Mouse (Mus musculus) heart, adult 2 months (tissue): Measurements from ENCODE around the gene Gm20662.

Experiments
- EP300 ChIP-seq: fragments of 200-500 bp; IDR thresholded peaks from 2 replicates; pipeline ENCODE4 v1.6.1; 2011; ENCODE audit warnings: low read depth, low read length, control low read depth; ENCODE audit not compliant: insufficient read depth
- POLR2A ChIP-seq: fragments of 200-500 bp; IDR thresholded peaks from 2 replicates; pipeline ENCODE4 v1.6.1; 2011; ENCODE audit warnings: mild to moderate bottlenecking, low read depth, low read length, control low read depth; ENCODE audit not compliant: insufficient read depth

DNA sequence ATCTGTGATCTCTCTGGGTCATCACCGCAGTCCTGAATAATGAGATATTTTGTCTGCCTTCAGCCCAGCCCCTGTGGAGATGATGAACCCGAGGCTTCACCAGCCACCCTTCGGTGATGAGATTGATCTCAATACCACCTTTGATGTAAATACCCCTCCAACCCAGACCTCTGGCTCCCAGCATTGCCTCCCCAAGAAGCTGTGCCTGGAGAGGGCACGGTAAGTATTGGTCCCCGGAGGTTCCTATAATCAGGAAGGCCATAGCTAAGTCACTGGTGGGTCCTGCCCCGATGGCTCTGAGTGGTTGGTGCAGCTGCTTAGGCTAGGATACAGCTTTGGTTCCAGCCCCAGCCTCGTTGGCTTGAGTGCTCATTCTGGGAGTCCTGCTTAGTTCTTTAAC is 27.6 kb upstream of the Gm20662 start:
- TF ChIP-seq POLR2A (no peak), EP300 (no peak)
